Mouse (Mus musculus): ENCODE data around the gene Kcne3. TPM values are rescaled to one million over a fixed set of nuclear protein-coding genes. Genes with fewer than 3 reads are reported as not detected.
A peak's percentile ranks its signal among the peaks of the same experiment; 100 is the strongest.

Kcne3 gene
- polyA plus RNA-seq, 1 experiment from 2014 or later, result 5.7 TPM

- no peaks in the 10 kb centered on the region for H3K9me3 ChIP-seq (replicated peaks; ENCODE audit: control insufficient read depth, low read length)
- WGBS (ENCODE audit: insufficient replicate concordance), result 7% methylated on average over 30 of the region's 30 CpGs
- peak overlapping the region; percentile 92 for H3K4me2 ChIP-seq
- no peaks in the 10 kb centered on the region for H3K4me1 ChIP-seq (ENCODE audit: control insufficient read depth, insufficient read depth, low read length)
- H3K9ac ChIP-seq (ENCODE audit: low read depth, low read length), result peak overlapping the region; percentile 35
- no peaks in the 10 kb centered on the region for H3K36me3 ChIP-seq (ENCODE audit: control insufficient read depth, insufficient read depth, low read length)
- peak overlapping the region; percentile 41 for H3K4me3 ChIP-seq (ENCODE audit: low read depth, low read length)
- peaks cover 40% of the 10 kb centered on the region for H3K27me3 ChIP-seq (ENCODE audit: control insufficient read depth, insufficient read depth, low read length)
- no peak overlapping the region for H3K27ac ChIP-seq (ENCODE audit: low read depth, low read length)
- ATAC-seq (replicated peaks; ENCODE audit: insufficient number of reproducible peaks, low FRiP score, low TSS enrichment), result no peak
Measured at GRCm38 (mm10) chr7:100178016-100178890, 2.0 kb downstream of the Kcne3 start.

GRCm38 (mm10) chr7:100178891-100179233 lies 2.6 kb downstream of the Kcne3 start:
- Histone ChIP-seq H3K36me3 (ENCODE audit: control insufficient read depth, insufficient read depth, low read length) (no peaks in the 10 kb centered on the region), H3K4me3 (ENCODE audit: low read depth, low read length) (peak overlapping the region; percentile 41), H3K27me3 (ENCODE audit: control insufficient read depth, insufficient read depth, low read length) (peaks cover 40% of the 10 kb centered on the region), H3K4me2 (peak overlapping the region; percentile 92), H3K4me1 (ENCODE audit: control insufficient read depth, insufficient read depth, low read length) (no peaks in the 10 kb centered on the region), H3K9me3 (replicated peaks; ENCODE audit: control insufficient read depth, low read length) (no peaks in the 10 kb centered on the region), H3K9ac (ENCODE audit: low read depth, low read length) (peak overlapping the region; percentile 35; the same call in 1 of the 2 replicates), H3K27ac (ENCODE audit: low read depth, low read length) (no peak overlapping the region)
- ATAC-seq (replicated peaks; ENCODE audit: insufficient number of reproducible peaks, low FRiP score, low TSS enrichment), result no peak
- WGBS (ENCODE audit: insufficient replicate concordance), result 3% methylated on average over 15 of the region's 15 CpGs

GRCm38 (mm10) chr7:100179394-100179793 lies 3.1 kb downstream of the Kcne3 start:
- Histone ChIP-seq H3K4me3 (ENCODE audit: low read depth, low read length) (peak overlapping the region; percentile 41), H3K9me3 (replicated peaks; ENCODE audit: control insufficient read depth, low read length) (no peaks in the 10 kb centered on the region), H3K9ac (ENCODE audit: low read depth, low read length) (no peak overlapping the region), H3K4me1 (ENCODE audit: control insufficient read depth, insufficient read depth, low read length) (no peaks in the 10 kb centered on the region), H3K36me3 (ENCODE audit: control insufficient read depth, insufficient read depth, low read length) (no peaks in the 10 kb centered on the region), H3K27ac (ENCODE audit: low read depth, low read length) (no peak overlapping the region), H3K27me3 (ENCODE audit: control insufficient read depth, insufficient read depth, low read length) (peaks cover 40% of the 10 kb centered on the region), H3K4me2 (peak overlapping the region; percentile 92)
- ATAC-seq (replicated peaks; ENCODE audit: insufficient number of reproducible peaks, low FRiP score, low TSS enrichment), result no peak
- WGBS (ENCODE audit: insufficient replicate concordance), result 44% methylated on average over 7 of the region's 7 CpGs

GRCm38 (mm10) chr7:100179836-100180407 lies 3.6 kb downstream of the Kcne3 start:
- H3K9ac ChIP-seq (ENCODE audit: low read depth, low read length), result no peak overlapping the region
- no peaks in the 10 kb centered on the region for H3K36me3 ChIP-seq (ENCODE audit: control insufficient read depth, insufficient read depth, low read length)
- WGBS (ENCODE audit: insufficient replicate concordance), result 68% methylated on average over 7 of the region's 7 CpGs
- H3K4me3 ChIP-seq (ENCODE audit: low read depth, low read length), result no peak overlapping the region
- no peak overlapping the region for H3K4me2 ChIP-seq
- no peak overlapping the region for H3K27ac ChIP-seq (ENCODE audit: low read depth, low read length)
- H3K27me3 ChIP-seq (ENCODE audit: control insufficient read depth, insufficient read depth, low read length), result peaks cover 40% of the 10 kb centered on the region
- no peaks in the 10 kb centered on the region for H3K4me1 ChIP-seq (ENCODE audit: control insufficient read depth, insufficient read depth, low read length)
- H3K9me3 ChIP-seq (replicated peaks; ENCODE audit: control insufficient read depth, low read length), result no peaks in the 10 kb centered on the region
- no peak for ATAC-seq (replicated peaks; ENCODE audit: insufficient number of reproducible peaks, low FRiP score, low TSS enrichment)

- no peak for ATAC-seq (replicated peaks; ENCODE audit: insufficient number of reproducible peaks, low FRiP score, low TSS enrichment)
- Histone ChIP-seq H3K4me3 (ENCODE audit: low read depth, low read length) (no peak overlapping the region), H3K4me1 (ENCODE audit: control insufficient read depth, insufficient read depth, low read length) (no peaks in the 10 kb centered on the region), H3K36me3 (ENCODE audit: control insufficient read depth, insufficient read depth, low read length) (no peaks in the 10 kb centered on the region), H3K27me3 (ENCODE audit: control insufficient read depth, insufficient read depth, low read length) (peaks cover 39% of the 10 kb centered on the region), H3K9ac (ENCODE audit: low read depth, low read length) (no peak overlapping the region), H3K4me2 (no peak overlapping the region), H3K9me3 (replicated peaks; ENCODE audit: control insufficient read depth, low read length) (no peaks in the 10 kb centered on the region), H3K27ac (ENCODE audit: low read depth, low read length) (no peak overlapping the region)
- 82% methylated on average over 2 of the region's 2 CpGs for WGBS (ENCODE audit: insufficient replicate concordance)
Measured at GRCm38 (mm10) chr7:100181176-100181575, 4.9 kb downstream of the Kcne3 start.

GRCm38 (mm10) chr7:100181614-100182013 lies 5.3 kb downstream of the Kcne3 start:
- Histone ChIP-seq H3K27me3 (ENCODE audit: control insufficient read depth, insufficient read depth, low read length) (peaks cover 38% of the 10 kb centered on the region), H3K9me3 (replicated peaks; ENCODE audit: control insufficient read depth, low read length) (no peaks in the 10 kb centered on the region), H3K9ac (ENCODE audit: low read depth, low read length) (no peak overlapping the region), H3K4me1 (ENCODE audit: control insufficient read depth, insufficient read depth, low read length) (no peaks in the 10 kb centered on the region), H3K27ac (ENCODE audit: low read depth, low read length) (no peak overlapping the region), H3K4me2 (no peak overlapping the region), H3K4me3 (ENCODE audit: low read depth, low read length) (no peak overlapping the region), H3K36me3 (ENCODE audit: control insufficient read depth, insufficient read depth, low read length) (no peaks in the 10 kb centered on the region)
- no peak for ATAC-seq (replicated peaks; ENCODE audit: insufficient number of reproducible peaks, low FRiP score, low TSS enrichment)
- 78% methylated on average over 3 of the region's 3 CpGs for WGBS (ENCODE audit: insufficient replicate concordance)

GRCm38 (mm10) chr7:100182388-100182787 lies 6.1 kb downstream of the Kcne3 start:
- Histone ChIP-seq H3K4me1 (ENCODE audit: control insufficient read depth, insufficient read depth, low read length) (no peaks in the 10 kb centered on the region), H3K4me2 (no peak overlapping the region), H3K27ac (ENCODE audit: low read depth, low read length) (no peak overlapping the region), H3K9ac (ENCODE audit: low read depth, low read length) (no peak overlapping the region), H3K9me3 (replicated peaks; ENCODE audit: control insufficient read depth, low read length) (no peaks in the 10 kb centered on the region), H3K27me3 (ENCODE audit: control insufficient read depth, insufficient read depth, low read length) (peaks cover 33% of the 10 kb centered on the region), H3K36me3 (ENCODE audit: control insufficient read depth, insufficient read depth, low read length) (no peaks in the 10 kb centered on the region), H3K4me3 (ENCODE audit: low read depth, low read length) (no peak overlapping the region)
- WGBS (ENCODE audit: insufficient replicate concordance), result 75% methylated on average over 3 of the region's 3 CpGs
- ATAC-seq (replicated peaks; ENCODE audit: insufficient number of reproducible peaks, low FRiP score, low TSS enrichment), result no peak

- Histone ChIP-seq H3K9ac (ENCODE audit: low read depth, low read length) (no peak overlapping the region), H3K4me3 (ENCODE audit: low read depth, low read length) (no peak overlapping the region), H3K4me2 (no peak overlapping the region), H3K4me1 (ENCODE audit: control insufficient read depth, insufficient read depth, low read length) (no peaks in the 10 kb centered on the region), H3K9me3 (replicated peaks; ENCODE audit: control insufficient read depth, low read length) (no peaks in the 10 kb centered on the region), H3K27me3 (ENCODE audit: control insufficient read depth, insufficient read depth, low read length) (0 out of 2 replicates have a peak, but pooled peaks cover 2% of the 10 kb centered on the region), H3K27ac (ENCODE audit: low read depth, low read length) (no peak overlapping the region), H3K36me3 (ENCODE audit: control insufficient read depth, insufficient read depth, low read length) (no peaks in the 10 kb centered on the region)
- 19% methylated on average over 7 of the region's 7 CpGs for WGBS (ENCODE audit: insufficient replicate concordance)
- ATAC-seq (replicated peaks; ENCODE audit: insufficient number of reproducible peaks, low FRiP score, low TSS enrichment), result no peak
Measured at GRCm38 (mm10) chr7:100187601-100188000, 11.3 kb downstream of the Kcne3 start.
